Mouse (Mus musculus) hindlimb bud, embryonic 11.5 days (tissue): ENCODE results near the gene Zfp566.

Experiments used
- DNase-seq: peaks from one replicate; pipeline ENCODE4 v3.0.0-alpha.2; 2012; ENCODE audit warnings: low read depth, low spot score; ENCODE audit errors: extremely low spot score

The Zfp566 gene

DNA sequence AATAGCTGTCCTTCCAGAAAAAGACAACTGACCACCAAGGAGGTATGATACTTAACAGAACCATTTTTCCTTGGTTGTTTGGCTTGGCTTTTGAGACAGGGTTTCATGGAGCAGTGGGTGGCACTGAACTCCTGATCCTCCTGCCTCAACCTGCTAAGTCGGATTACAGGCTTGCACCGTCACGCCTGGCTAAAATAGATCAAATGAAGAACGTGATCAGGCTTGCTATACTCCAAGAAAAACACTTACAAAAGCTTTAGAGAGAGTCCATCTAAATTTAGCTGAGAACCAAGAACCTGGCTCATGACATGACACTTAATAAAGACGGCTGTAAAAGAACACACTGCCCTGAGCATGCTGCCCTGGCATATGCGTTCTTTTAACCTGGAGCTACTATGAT is 30.0 kb downstream of the Zfp566 start:
- no peak for DNase-seq

DNA sequence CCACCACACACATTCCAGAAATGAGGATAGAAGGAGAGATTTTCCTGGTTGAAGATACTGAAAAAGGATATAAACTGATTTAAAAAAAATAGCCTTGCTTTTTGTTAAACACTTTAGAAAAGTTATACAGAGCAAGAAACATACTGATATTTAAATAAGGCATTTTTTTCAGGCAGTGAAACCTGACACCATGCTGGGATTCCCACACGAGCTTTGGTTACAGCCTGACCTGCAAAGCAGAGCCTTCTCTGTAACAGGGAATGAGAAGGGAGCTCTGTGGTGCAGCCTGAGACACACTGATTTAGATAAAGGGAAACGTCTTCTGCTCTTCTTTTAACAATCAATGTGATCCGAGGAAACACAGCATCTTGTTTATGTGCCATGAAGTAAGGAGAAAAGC is 36.7 kb downstream of the Zfp566 start:
- DNase-seq = no peak

DNA sequence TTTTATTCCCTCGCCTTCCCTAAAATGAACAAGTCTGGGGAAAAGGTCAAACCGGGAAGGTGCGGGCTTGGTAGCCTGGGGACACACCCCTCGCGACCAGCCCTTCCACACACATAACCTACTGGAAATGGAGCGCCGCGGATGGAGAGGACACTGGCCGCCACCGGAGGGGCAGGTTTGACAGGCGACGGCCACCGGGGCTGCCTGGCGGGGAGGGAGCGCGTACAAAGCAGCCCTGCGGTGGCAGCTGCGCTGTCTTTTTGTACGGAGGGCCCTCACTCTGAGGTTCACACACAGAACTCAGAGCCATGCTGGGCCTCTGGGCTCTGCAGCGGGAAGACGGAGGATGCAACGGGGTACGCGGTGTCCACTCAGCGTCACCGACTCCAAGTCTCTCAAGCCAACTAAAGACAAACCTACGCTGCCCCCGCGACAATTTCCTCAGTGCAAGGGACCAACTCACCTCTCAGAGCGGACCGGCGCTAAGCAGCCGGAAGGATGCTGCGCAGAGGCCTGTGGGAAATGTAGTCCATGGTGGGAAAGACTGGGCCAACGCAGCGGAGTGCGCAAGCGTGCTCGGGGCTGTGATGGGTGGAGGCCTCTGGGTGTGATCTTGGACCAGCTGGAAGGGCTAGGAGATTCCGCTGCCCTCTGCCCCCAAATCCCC is 39.3 kb downstream of the Zfp566 start, which contains the start of gene Zfp14:
TSS of gene Zfp14 (minus strand) at position 499 of the 667 bp plus-strand sequence.
- DNase-seq = peak; percentile 79

DNA sequence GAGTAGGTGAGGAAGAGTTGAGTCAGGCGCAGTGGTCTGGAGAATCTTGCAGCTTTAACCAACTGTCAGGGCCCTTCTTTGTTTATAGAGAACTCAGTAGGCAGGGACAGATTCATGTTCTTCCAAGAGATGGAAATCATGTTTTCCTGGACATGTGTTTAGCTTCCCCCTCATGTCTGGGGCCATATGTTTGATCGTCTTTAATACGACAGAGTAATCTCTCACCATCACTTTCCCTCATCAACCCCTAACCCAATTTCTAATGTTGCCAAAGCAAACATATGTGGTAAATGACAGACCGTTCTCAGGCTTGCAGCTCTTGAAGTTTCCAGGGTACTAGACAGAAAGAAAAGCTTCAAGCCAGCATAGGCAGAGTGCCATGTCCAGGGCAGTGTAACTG is 42.2 kb downstream of the Zfp566 start:
- no peak for DNase-seq

DNA sequence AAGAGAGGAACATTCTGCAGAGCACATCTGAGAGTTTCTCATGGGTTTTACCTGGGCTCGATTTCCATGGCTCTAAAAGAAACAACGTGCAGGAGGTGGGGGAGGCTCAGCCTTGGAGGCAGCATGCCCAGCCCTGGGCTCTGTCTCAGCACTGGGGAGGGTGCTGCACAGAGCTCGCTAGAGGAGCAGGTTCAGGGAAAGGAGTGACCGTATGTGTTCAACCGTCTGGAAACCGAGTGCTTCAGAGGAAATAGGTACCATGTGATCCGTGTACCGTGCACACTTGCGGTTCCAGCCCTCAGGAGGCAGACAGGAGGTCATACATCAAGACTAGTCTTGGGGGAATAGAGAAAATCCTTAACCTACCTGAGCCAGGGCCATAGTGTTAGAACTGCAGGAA is 46.0 kb downstream of the Zfp566 start:
- DNase-seq = no peak

DNA sequence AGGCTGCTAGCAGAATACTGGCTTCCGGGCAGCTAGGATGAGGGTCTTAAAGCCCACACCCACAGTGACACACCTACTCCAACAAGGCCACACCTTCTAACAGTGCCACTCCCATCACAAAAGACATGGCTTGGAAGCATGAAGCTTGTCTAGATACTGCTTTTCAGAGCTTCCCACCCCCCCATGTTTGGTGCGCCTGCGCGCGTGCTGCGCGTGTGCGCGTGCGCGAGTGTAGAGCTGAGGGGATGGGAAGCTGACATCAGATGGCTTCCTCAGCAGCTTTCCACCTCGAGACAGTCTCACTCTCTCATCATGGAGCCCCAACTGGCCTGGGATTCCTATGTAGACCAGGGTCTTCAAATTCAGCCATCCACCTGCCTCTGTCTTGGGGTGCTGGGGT is 56.0 kb downstream of the Zfp566 start:
- DNase-seq = no peak

DNA sequence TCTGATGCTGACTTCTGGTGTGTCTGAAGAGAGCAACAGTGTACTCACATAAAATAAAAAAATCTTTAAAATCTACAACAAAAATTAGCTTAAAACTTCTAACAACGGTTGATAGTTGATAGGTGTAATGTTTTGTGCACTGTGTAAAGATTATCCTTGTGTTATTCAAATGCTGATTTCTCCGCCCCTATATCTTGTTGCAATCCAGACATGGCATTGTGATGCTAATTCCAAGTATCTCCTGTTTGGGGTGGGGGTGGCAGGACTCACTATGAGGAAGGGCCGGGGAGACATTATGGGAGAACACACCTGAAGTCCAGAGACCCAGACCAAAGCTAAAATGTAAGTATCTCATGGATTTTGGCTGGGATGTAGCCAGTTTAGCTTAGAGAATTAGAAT is 58.9 kb downstream of the Zfp566 start:
- DNase-seq = no peak

DNA sequence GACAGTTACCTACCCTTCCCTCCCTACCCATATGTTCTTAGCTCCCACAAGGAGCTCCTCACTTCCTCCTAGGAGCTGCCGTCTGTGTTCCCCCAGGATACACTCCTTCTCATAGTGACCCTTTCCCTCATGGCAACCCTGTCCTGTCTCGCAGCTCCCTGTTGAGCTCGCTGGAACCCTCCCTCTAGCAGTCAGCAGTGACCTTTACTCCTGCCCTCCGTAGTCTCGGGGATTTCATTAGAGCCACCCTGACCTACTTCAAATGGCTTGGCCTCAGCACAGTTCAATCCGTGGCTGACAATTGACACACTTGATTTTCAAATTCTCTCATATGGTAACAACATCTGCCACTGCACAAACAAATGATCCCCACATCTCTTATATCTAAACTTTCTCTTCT is 59.6 kb downstream of the Zfp566 start:
- DNase-seq = no peak

DNA sequence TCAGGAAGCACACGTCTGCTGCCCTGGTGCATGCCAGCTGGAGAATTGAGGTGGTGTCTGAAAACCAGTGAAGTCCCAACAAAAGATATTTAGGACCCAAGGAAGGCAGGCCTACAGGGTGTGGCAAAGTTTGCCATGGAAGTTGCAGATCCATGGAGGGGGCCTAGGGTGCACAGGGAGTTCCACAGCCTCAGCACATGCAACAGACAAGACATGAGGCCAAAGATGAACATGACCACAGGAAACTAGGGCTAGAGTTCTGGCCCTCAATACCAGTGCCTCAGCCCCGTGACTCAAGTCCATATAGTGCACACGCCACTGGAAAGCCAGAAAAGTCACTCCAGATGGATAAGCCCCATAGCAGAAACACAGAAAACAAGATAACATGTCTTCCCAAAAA is 61.8 kb downstream of the Zfp566 start:
- no peak for DNase-seq
